Mouse (Mus musculus) megakaryocyte, adult 5-6 weeks (primary cell): Measurements from ENCODE around the gene Ptpa. TPM values are rescaled to one million over a fixed set of nuclear protein-coding genes. Genes with fewer than 3 reads are reported as not detected.

Experiments used
- ATAC-seq: 2 replicates; pipeline ENCODE4 v1.8.0; 2016; ENCODE audit warnings: mild to moderate bottlenecking, inconsistent platforms; ENCODE audit not compliant: poor library complexity, severe bottlenecking
- total RNA-seq, 2 experiments: library from RNA; stranded (forward) in 1 of 2; stranded (reverse) in 1 of 2; fragments of 153-499, 151-499 nt in 1 of 2; fragments of 221-1000, 200-1000 nt in 1 of 2; gene quantifications; 2 replicates each; pipeline versions ENCODE4 v1.2.3 to v1.2.4; 2015 to 2017

The Ptpa gene
- total RNA-seq, 2 experiments from 2014 or later = 44.3 to 69.0 TPM

GRCm38 (mm10) chr2:30435326-30436155 lies 19.7 kb downstream of the Ptpa start:
- ATAC-seq = peak; percentile 79

GRCm38 (mm10) chr2:30436156-30436545 lies 20.3 kb downstream of the Ptpa start:
- no peak for ATAC-seq

- ATAC-seq = no peak
These were observed 21.0 kb downstream of the Ptpa start for GRCm38 (mm10) chr2:30436809-30437208.

- ATAC-seq = no peak
These were observed 22.0 kb downstream of the Ptpa start for GRCm38 (mm10) chr2:30437791-30438190.

- no peak for ATAC-seq
These were observed 23.8 kb downstream of the Ptpa start for GRCm38 (mm10) chr2:30439631-30440030.

- no peak for ATAC-seq
These were observed 24.4 kb downstream of the Ptpa start for GRCm38 (mm10) chr2:30440211-30440700.

- peak; percentile 78 for ATAC-seq
These were observed 25.1 kb downstream of the Ptpa start for GRCm38 (mm10) chr2:30440701-30441517.

- peak; percentile 72 for ATAC-seq
These were observed 26.0 kb downstream of the Ptpa start for GRCm38 (mm10) chr2:30441518-30442497.

- no peak for ATAC-seq
These were observed 26.7 kb downstream of the Ptpa start for GRCm38 (mm10) chr2:30442498-30442890.

GRCm38 (mm10) chr2:30443281-30443680 lies 27.4 kb downstream of the Ptpa start:
- no peak for ATAC-seq

GRCm38 (mm10) chr2:30444006-30444405 lies 28.2 kb downstream of the Ptpa start:
- no peak for ATAC-seq

GRCm38 (mm10) chr2:30444450-30444849 lies 28.6 kb downstream of the Ptpa start:
- no peak for ATAC-seq

GRCm38 (mm10) chr2:30445312-30445711 lies 29.5 kb downstream of the Ptpa start:
- ATAC-seq = no peak

GRCm38 (mm10) chr2:30446891-30447826 lies 31.3 kb downstream of the Ptpa start:
- ATAC-seq = no peak

- ATAC-seq = no peak
These were observed 32.5 kb downstream of the Ptpa start for GRCm38 (mm10) chr2:30448371-30448770.

- ATAC-seq = no peak
These were observed 34.7 kb downstream of the Ptpa start for GRCm38 (mm10) chr2:30450530-30450929.

- no peak for ATAC-seq
These were observed 35.7 kb downstream of the Ptpa start for GRCm38 (mm10) chr2:30451525-30451924.

- no peak for ATAC-seq
These were observed 37.7 kb downstream of the Ptpa start for GRCm38 (mm10) chr2:30453570-30453969.

- ATAC-seq = no peak
These were observed 38.7 kb downstream of the Ptpa start for GRCm38 (mm10) chr2:30454587-30454986.
